Mouse (Mus musculus): ENCODE data around the gene Ccdc85a. TPM values are rescaled to one million over a fixed set of nuclear protein-coding genes. Genes with fewer than 3 reads are reported as not detected.
"Not testable (repeated sequence)": the region's sequence is repeated elsewhere in the genome, so short reads cannot be mapped to it uniquely, and the experiment has no call there.

Gene Ccdc85a
- polyA plus RNA-seq, 1 experiment from 2014 or later: 1.0 TPM

- H3K4me1 ChIP-seq (ENCODE audit: control insufficient read depth, insufficient read depth, low read length): no peaks in the 10 kb centered on the region
- 85% methylated on average over 1 of the region's 1 CpGs for WGBS (ENCODE audit: insufficient replicate concordance)
- no peak overlapping the region for H3K4me2 ChIP-seq
- H3K9me3 ChIP-seq (replicated peaks; ENCODE audit: control insufficient read depth, low read length): no peaks in the 10 kb centered on the region
- no peak overlapping the region for H3K9ac ChIP-seq (ENCODE audit: low read depth, low read length)
- no peak overlapping the region for H3K27ac ChIP-seq (ENCODE audit: low read depth, low read length)
- no peaks in the 10 kb centered on the region for H3K36me3 ChIP-seq (ENCODE audit: control insufficient read depth, insufficient read depth, low read length)
- no peak overlapping the region for H3K4me3 ChIP-seq (ENCODE audit: low read depth, low read length)
- no peaks in the 10 kb centered on the region for H3K27me3 ChIP-seq (ENCODE audit: control insufficient read depth, insufficient read depth, low read length)
- ATAC-seq (replicated peaks; ENCODE audit: insufficient number of reproducible peaks, low FRiP score, low TSS enrichment): no peak
Measured at GRCm38 (mm10) chr11:28477088-28477487, 107.0 kb downstream of the Ccdc85a start.

GRCm38 (mm10) chr11:28465726-28466125 is 118.4 kb downstream of the Ccdc85a start:
- ATAC-seq (replicated peaks; ENCODE audit: insufficient number of reproducible peaks, low FRiP score, low TSS enrichment): no peak
- Histone ChIP-seq H3K9ac (ENCODE audit: low read depth, low read length) (no peak overlapping the region), H3K4me2 (no peak overlapping the region), H3K9me3 (replicated peaks; ENCODE audit: control insufficient read depth, low read length) (no peaks in the 10 kb centered on the region), H3K27ac (ENCODE audit: low read depth, low read length) (no peak overlapping the region), H3K4me1 (ENCODE audit: control insufficient read depth, insufficient read depth, low read length) (no peaks in the 10 kb centered on the region), H3K4me3 (ENCODE audit: low read depth, low read length) (no peak overlapping the region), H3K27me3 (ENCODE audit: control insufficient read depth, insufficient read depth, low read length) (no peaks in the 10 kb centered on the region), H3K36me3 (ENCODE audit: control insufficient read depth, insufficient read depth, low read length) (no peaks in the 10 kb centered on the region)

GRCm38 (mm10) chr11:28464926-28465325 is 119.2 kb downstream of the Ccdc85a start:
- ATAC-seq (replicated peaks; ENCODE audit: insufficient number of reproducible peaks, low FRiP score, low TSS enrichment): no peak
- H3K9ac ChIP-seq (ENCODE audit: low read depth, low read length): no peak overlapping the region
- 79% methylated on average over 1 of the region's 1 CpGs for WGBS (ENCODE audit: insufficient replicate concordance)
- no peaks in the 10 kb centered on the region for H3K27me3 ChIP-seq (ENCODE audit: control insufficient read depth, insufficient read depth, low read length)
- no peaks in the 10 kb centered on the region for H3K36me3 ChIP-seq (ENCODE audit: control insufficient read depth, insufficient read depth, low read length)
- H3K27ac ChIP-seq (ENCODE audit: low read depth, low read length): no peak overlapping the region
- H3K4me2 ChIP-seq: no peak overlapping the region
- no peaks in the 10 kb centered on the region for H3K9me3 ChIP-seq (replicated peaks; ENCODE audit: control insufficient read depth, low read length)
- no peaks in the 10 kb centered on the region for H3K4me1 ChIP-seq (ENCODE audit: control insufficient read depth, insufficient read depth, low read length)
- no peak overlapping the region for H3K4me3 ChIP-seq (ENCODE audit: low read depth, low read length)

- Histone ChIP-seq H3K4me2 (no peak overlapping the region), H3K9ac (ENCODE audit: low read depth, low read length) (no peak overlapping the region), H3K36me3 (ENCODE audit: control insufficient read depth, insufficient read depth, low read length) (no peaks in the 10 kb centered on the region), H3K4me3 (ENCODE audit: low read depth, low read length) (no peak overlapping the region), H3K4me1 (ENCODE audit: control insufficient read depth, insufficient read depth, low read length) (no peaks in the 10 kb centered on the region), H3K27ac (ENCODE audit: low read depth, low read length) (no peak overlapping the region), H3K9me3 (replicated peaks; ENCODE audit: control insufficient read depth, low read length) (no peaks in the 10 kb centered on the region), H3K27me3 (ENCODE audit: control insufficient read depth, insufficient read depth, low read length) (no peaks in the 10 kb centered on the region)
- no peak for ATAC-seq (replicated peaks; ENCODE audit: insufficient number of reproducible peaks, low FRiP score, low TSS enrichment)
- WGBS (ENCODE audit: insufficient replicate concordance): 78% methylated on average over 1 of the region's 1 CpGs
Measured at GRCm38 (mm10) chr11:28459165-28459564, 125.0 kb downstream of the Ccdc85a start.

- no peak overlapping the region for H3K4me3 ChIP-seq (ENCODE audit: low read depth, low read length)
- no peaks in the 10 kb centered on the region for H3K27me3 ChIP-seq (ENCODE audit: control insufficient read depth, insufficient read depth, low read length)
- H3K27ac ChIP-seq (ENCODE audit: low read depth, low read length): no peak overlapping the region
- no peaks in the 10 kb centered on the region for H3K36me3 ChIP-seq (ENCODE audit: control insufficient read depth, insufficient read depth, low read length)
- H3K9me3 ChIP-seq (replicated peaks; ENCODE audit: control insufficient read depth, low read length): no peaks in the 10 kb centered on the region
- no peak overlapping the region for H3K9ac ChIP-seq (ENCODE audit: low read depth, low read length)
- no peaks in the 10 kb centered on the region for H3K4me1 ChIP-seq (ENCODE audit: control insufficient read depth, insufficient read depth, low read length)
- no peak for ATAC-seq (replicated peaks; ENCODE audit: insufficient number of reproducible peaks, low FRiP score, low TSS enrichment)
- H3K4me2 ChIP-seq: no peak overlapping the region
Measured at GRCm38 (mm10) chr11:28439877-28440276, 144.2 kb downstream of the Ccdc85a start.

GRCm38 (mm10) chr11:28422451-28423231 is 161.5 kb downstream of the Ccdc85a start:
- no peaks in the 10 kb centered on the region for H3K9me3 ChIP-seq (replicated peaks; ENCODE audit: control insufficient read depth, low read length)
- H3K4me1 ChIP-seq (ENCODE audit: control insufficient read depth, insufficient read depth, low read length): no peaks in the 10 kb centered on the region
- 75% methylated on average over 2 of the region's 2 CpGs for WGBS (ENCODE audit: insufficient replicate concordance)
- no peak overlapping the region for H3K4me3 ChIP-seq (ENCODE audit: low read depth, low read length)
- H3K36me3 ChIP-seq (ENCODE audit: control insufficient read depth, insufficient read depth, low read length): no peaks in the 10 kb centered on the region
- H3K4me2 ChIP-seq: no peak overlapping the region
- no peak overlapping the region for H3K27ac ChIP-seq (ENCODE audit: low read depth, low read length)
- no peak for ATAC-seq (replicated peaks; ENCODE audit: insufficient number of reproducible peaks, low FRiP score, low TSS enrichment)
- H3K27me3 ChIP-seq (ENCODE audit: control insufficient read depth, insufficient read depth, low read length): no peaks in the 10 kb centered on the region
- no peak overlapping the region for H3K9ac ChIP-seq (ENCODE audit: low read depth, low read length)

- Histone ChIP-seq H3K4me3 (ENCODE audit: low read depth, low read length) (no peak overlapping the region), H3K4me2 (no peak overlapping the region), H3K9me3 (replicated peaks; ENCODE audit: control insufficient read depth, low read length) (no peaks in the 10 kb centered on the region), H3K36me3 (ENCODE audit: control insufficient read depth, insufficient read depth, low read length) (no peaks in the 10 kb centered on the region), H3K27ac (ENCODE audit: low read depth, low read length) (no peak overlapping the region), H3K9ac (ENCODE audit: low read depth, low read length) (no peak overlapping the region), H3K27me3 (ENCODE audit: control insufficient read depth, insufficient read depth, low read length) (no peaks in the 10 kb centered on the region), H3K4me1 (ENCODE audit: control insufficient read depth, insufficient read depth, low read length) (no peaks in the 10 kb centered on the region)
- ATAC-seq (replicated peaks; ENCODE audit: insufficient number of reproducible peaks, low FRiP score, low TSS enrichment): no peak
- 60% methylated on average over 2 of the region's 2 CpGs for WGBS (ENCODE audit: insufficient replicate concordance)
Measured at GRCm38 (mm10) chr11:28415841-28416240, 168.3 kb downstream of the Ccdc85a start.

GRCm38 (mm10) chr11:28409880-28410279 is 174.2 kb downstream of the Ccdc85a start:
- H3K9me3 ChIP-seq (replicated peaks; ENCODE audit: control insufficient read depth, low read length); H3K9ac ChIP-seq (ENCODE audit: low read depth, low read length); H3K27me3 ChIP-seq (ENCODE audit: control insufficient read depth, insufficient read depth, low read length); H3K4me3 ChIP-seq (ENCODE audit: low read depth, low read length); ATAC-seq (replicated peaks; ENCODE audit: insufficient number of reproducible peaks, low FRiP score, low TSS enrichment); H3K27ac ChIP-seq (ENCODE audit: low read depth, low read length); H3K36me3 ChIP-seq (ENCODE audit: control insufficient read depth, insufficient read depth, low read length); H3K4me1 ChIP-seq (ENCODE audit: control insufficient read depth, insufficient read depth, low read length); H3K4me2 ChIP-seq: not testable (repeated sequence)
- 87% methylated on average over 2 of the region's 2 CpGs for WGBS (ENCODE audit: insufficient replicate concordance)

- no peaks in the 10 kb centered on the region for H3K4me1 ChIP-seq (ENCODE audit: control insufficient read depth, insufficient read depth, low read length)
- H3K36me3 ChIP-seq (ENCODE audit: control insufficient read depth, insufficient read depth, low read length): no peaks in the 10 kb centered on the region
- H3K4me3 ChIP-seq (ENCODE audit: low read depth, low read length): no peak overlapping the region
- H3K9ac ChIP-seq (ENCODE audit: low read depth, low read length): no peak overlapping the region
- no peaks in the 10 kb centered on the region for H3K9me3 ChIP-seq (replicated peaks; ENCODE audit: control insufficient read depth, low read length)
- no peak for ATAC-seq (replicated peaks; ENCODE audit: insufficient number of reproducible peaks, low FRiP score, low TSS enrichment)
- no peak overlapping the region for H3K4me2 ChIP-seq
- H3K27ac ChIP-seq (ENCODE audit: low read depth, low read length): no peak overlapping the region
- H3K27me3 ChIP-seq (ENCODE audit: control insufficient read depth, insufficient read depth, low read length): no peaks in the 10 kb centered on the region
- WGBS (ENCODE audit: insufficient replicate concordance): 69% methylated on average over 1 of the region's 1 CpGs
Measured at GRCm38 (mm10) chr11:28397166-28397565, 187.0 kb downstream of the Ccdc85a start.
